Mouse (Mus musculus): ENCODE data around the gene Olfr890.
"Not testable (repeated sequence)": the region's sequence is repeated elsewhere in the genome, so short reads cannot be mapped to it uniquely, and the experiment has no call there.

Gene Olfr890

DNA sequence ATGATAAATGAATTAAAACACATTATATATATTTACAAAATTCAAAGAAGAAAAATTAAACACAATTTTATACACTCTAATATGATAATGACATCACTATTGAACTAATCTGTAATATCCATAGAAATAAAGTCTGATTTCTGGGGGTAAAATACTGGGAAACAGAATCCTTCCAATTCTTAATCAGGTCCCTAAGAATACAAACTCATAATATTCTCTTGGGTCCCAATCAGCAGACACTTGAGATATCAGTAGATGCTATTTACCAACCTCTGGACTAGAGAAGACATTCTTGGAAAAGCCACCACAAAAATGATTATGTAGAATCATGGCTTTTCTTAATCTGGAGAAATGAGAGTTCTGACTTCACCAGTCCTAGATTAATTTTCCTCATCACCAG, at the start of gene Olfr890:
Gene Olfr890, plus strand, starts transcription at position 301 of the 400 bp plus-strand sequence.
- no peak for DNase-seq (ENCODE audit: low spot score in 2 of 2)

DNA sequence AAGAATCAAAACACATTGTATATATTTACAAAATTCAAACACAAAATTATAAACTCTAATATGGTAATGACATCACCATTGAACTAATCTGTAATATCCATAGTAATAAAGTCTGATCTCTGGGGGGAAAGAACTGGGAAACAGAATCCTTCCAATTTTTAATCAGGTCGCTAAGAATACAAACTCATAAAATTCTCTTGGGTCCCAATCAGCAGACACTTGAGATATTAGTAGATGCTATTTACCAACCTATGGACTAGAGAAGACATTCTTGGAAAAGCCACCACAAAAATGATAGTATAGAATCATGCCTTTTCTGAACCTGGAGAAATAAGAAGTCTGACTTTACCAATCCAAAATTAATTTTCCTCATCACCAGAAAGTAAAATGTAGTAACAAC, 34.5 kb upstream of the Olfr890 start, which contains the start of gene Olfr888:
Gene Olfr888, plus strand, starts transcription at position 301 of the 400 bp plus-strand sequence.
- no peak for DNase-seq (ENCODE audit: low spot score in 2 of 2)

DNA sequence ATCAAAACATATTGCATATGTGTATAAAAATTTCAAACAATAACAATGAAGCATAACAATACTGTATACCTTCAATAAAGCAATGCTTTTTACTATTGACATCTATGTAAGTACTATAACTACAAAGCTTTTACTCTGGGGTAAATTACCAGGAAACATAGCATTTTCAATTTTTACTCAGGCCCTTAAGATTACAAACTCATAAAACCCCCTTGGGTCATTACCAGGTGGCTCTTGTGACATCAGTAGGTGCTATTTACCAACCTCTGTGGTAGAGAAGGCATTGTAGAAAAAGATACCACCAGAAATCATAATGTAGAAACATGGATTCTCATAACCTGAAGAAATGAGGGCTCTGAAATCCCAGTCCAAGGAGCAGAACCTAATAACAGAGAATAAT, 27.4 kb upstream of the Olfr890 start, which contains the start of gene Olfr889:
Gene Olfr889, plus strand, starts transcription at position 301 of the 400 bp plus-strand sequence.
- no peak for DNase-seq (ENCODE audit: low spot score in 2 of 2)

DNA sequence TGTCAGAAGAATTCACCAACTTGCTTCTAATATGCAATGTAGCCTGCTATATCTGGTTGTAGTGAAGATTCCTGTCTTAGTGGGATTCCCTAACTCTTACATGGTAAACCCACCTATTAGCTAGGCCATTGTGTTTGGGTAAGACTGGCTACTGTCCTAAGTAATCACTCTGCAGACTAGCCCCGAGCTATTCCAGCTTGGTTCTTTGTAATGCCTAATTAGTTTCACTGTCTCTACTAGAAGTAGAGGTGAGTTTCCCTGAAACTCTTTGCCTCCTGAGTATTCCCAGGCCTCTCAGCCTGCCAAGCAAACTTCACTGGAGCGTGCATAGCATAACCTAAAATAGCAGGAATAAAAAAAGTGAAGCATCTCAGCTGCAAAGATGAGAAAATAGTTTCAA, 26.0 kb downstream of the Olfr890 start:
- not testable (repeated sequence) for DNase-seq (ENCODE audit: low spot score in 2 of 2)

DNA sequence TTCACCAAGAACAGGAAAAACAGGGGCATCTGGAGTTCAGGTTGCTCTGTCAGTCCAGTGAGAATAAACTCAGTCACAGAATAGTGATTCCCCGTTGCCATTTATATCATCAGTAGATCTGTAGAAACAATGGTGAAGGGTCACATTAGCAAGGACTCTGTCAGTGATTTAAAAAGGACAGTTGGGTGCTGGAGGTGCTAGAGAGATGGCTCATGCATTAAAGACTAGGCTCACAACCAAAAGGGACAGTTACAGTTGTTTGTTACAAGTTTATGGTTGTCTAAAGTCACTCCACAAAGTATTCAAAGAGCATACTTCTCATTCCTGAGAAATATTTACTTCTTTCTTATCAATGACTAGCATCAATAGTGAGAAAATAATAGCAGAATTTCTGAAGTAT, 38.4 kb downstream of the Olfr890 start, which contains the start of gene Olfr891:
Gene Olfr891, minus strand, starts transcription at position 101 of the 400 bp plus-strand sequence.
- no peak for DNase-seq (ENCODE audit: low spot score in 2 of 2)
